Mouse (Mus musculus) liver, embryonic 16.5 days (tissue): ENCODE data around the gene Myom1. TPM values are rescaled to one million over a fixed set of nuclear protein-coding genes. Genes with fewer than 3 reads are reported as not detected.

Experiments
- ATAC-seq: fragments of 200-750 bp; cut with Nextera tagmentation; 2 replicates; pipeline ENCODE4 v1.8.0; 2017; ENCODE audit warnings: low read depth, mild to moderate bottlenecking, moderate number of reproducible peaks, moderate library complexity
- H3K27ac ChIP-seq: fragments of 300-500 bp; sonication (generic); 2 replicates; pipeline ENCODE4 v1.5.1; 2014; ENCODE audit warnings: mild to moderate bottlenecking, low read length
- H3K27me3 ChIP-seq: fragments of 300-500 bp; sonication (generic); 2 replicates; pipeline ENCODE4 v1.6.1; 2014; ENCODE audit warnings: low read depth, low read length, mixed read lengths; ENCODE audit not compliant: control insufficient read depth, insufficient read depth
- H3K36me3 ChIP-seq: fragments of 300-500 bp; sonication (generic); 2 replicates; pipeline ENCODE4 v1.6.1; 2014; ENCODE audit warnings: mild to moderate bottlenecking; ENCODE audit not compliant: control insufficient read depth, insufficient read depth
- H3K4me1 ChIP-seq: fragments of 300-500 bp; sonication (generic); 2 replicates; pipeline ENCODE4 v1.6.1; 2014; ENCODE audit warnings: low read depth, low read length, mixed read lengths; ENCODE audit not compliant: control insufficient read depth
- H3K4me2 ChIP-seq: fragments of 300-500 bp; sonication (generic); 2 replicates; pipeline ENCODE4 v1.6.1; 2014; ENCODE audit warnings: low read depth, low read length, mixed read lengths
- H3K4me3 ChIP-seq: fragments of 300-500 bp; sonication (generic); 2 replicates; pipeline ENCODE4 v1.5.1; 2014; ENCODE audit warnings: low read depth, mild to moderate bottlenecking, low read length
- H3K9ac ChIP-seq: fragments of 300-500 bp; sonication (generic); 2 replicates; pipeline ENCODE4 v1.6.1; 2014; ENCODE audit warnings: low read depth, low read length
- H3K9me3 ChIP-seq: fragments of 300-500 bp; sonication (generic); replicated peaks from 2 replicates; pipeline ENCODE4 v1.6.1; 2016; ENCODE audit warnings: low read length; ENCODE audit not compliant: control insufficient read depth
- WGBS: fragments of 180-500 bp; shearing (Covaris S2); extraction: QIAGEN DNeasy Blood & Tissue Kit; methylation state at CpG from one replicate; pipeline ENCODE4 v1.1.7; 2014; ENCODE audit not compliant: insufficient replicate concordance; 5-methylcytosine and 5-hydroxymethylcytosine counted together
- polyA plus RNA-seq: library from polyadenylated mRNA; unstranded; fragments of >200 nt; fragmentation: Nextera tagmentation; extraction: Ambion mirVana; gene quantifications from 2 replicates; pipeline ENCODE4 v1.2.1, GENCODE M21; 2015

Myom1 gene
- polyA plus RNA-seq, 1 experiment from 2014 or later, result 3.3 TPM

- no peak for ATAC-seq
- no peak overlapping the region for H3K27ac ChIP-seq
- WGBS, result 68% methylated on average over 8 of the region's 8 CpGs
These were observed 52.9 kb downstream of the Myom1 start for GRCm38 (mm10) chr17:71055203-71055894.

GRCm38 (mm10) chr17:71056405-71056804, 54.0 kb downstream of the Myom1 start:
- Histone ChIP-seq H3K27me3 (no peaks in the 10 kb centered on the region), H3K9ac (no peak overlapping the region), H3K36me3 (no peaks in the 10 kb centered on the region), H3K4me1 (no peaks in the 10 kb centered on the region; the same call in 1 of the 2 replicates), H3K27ac (no peak overlapping the region), H3K9me3 (no peaks in the 10 kb centered on the region), H3K4me2 (no peak overlapping the region), H3K4me3 (no peak overlapping the region)
- 19% methylated on average over 7 of the region's 7 CpGs for WGBS
- no peak for ATAC-seq

More at GRCm38 (mm10) chr17:71055203-71055894, 52.9 kb downstream of the Myom1 start:
- Histone ChIP-seq H3K36me3 (no peaks in the 10 kb centered on the region), H3K9me3 (no peaks in the 10 kb centered on the region), H3K9ac (no peak overlapping the region), H3K4me2 (no peak overlapping the region), H3K4me1 (no peaks in the 10 kb centered on the region; the same call in 1 of the 2 replicates), H3K4me3 (no peak overlapping the region), H3K27me3 (no peaks in the 10 kb centered on the region)

- no peak overlapping the region for H3K4me3 ChIP-seq
- no peak for ATAC-seq
- no peaks in the 10 kb centered on the region for H3K36me3 ChIP-seq
- H3K4me1 ChIP-seq, result no peaks in the 10 kb centered on the region; the same call in 1 of the 2 replicates
- no peak overlapping the region for H3K27ac ChIP-seq
- no peaks in the 10 kb centered on the region for H3K9me3 ChIP-seq
- no peaks in the 10 kb centered on the region for H3K27me3 ChIP-seq
- H3K4me2 ChIP-seq, result no peak overlapping the region
- H3K9ac ChIP-seq, result no peak overlapping the region
- 68% methylated on average over 3 of the region's 3 CpGs for WGBS
These were observed 55.3 kb downstream of the Myom1 start for GRCm38 (mm10) chr17:71057758-71058157.

- Histone ChIP-seq H3K27me3 (no peaks in the 10 kb centered on the region), H3K4me2 (no peak overlapping the region), H3K36me3 (no peaks in the 10 kb centered on the region), H3K9me3 (no peaks in the 10 kb centered on the region), H3K27ac (no peak overlapping the region), H3K4me3 (no peak overlapping the region), H3K9ac (no peak overlapping the region), H3K4me1 (no peaks in the 10 kb centered on the region; the same call in 1 of the 2 replicates)
- WGBS, result 78% methylated on average over 3 of the region's 3 CpGs
- ATAC-seq, result no peak
These were observed 56.8 kb downstream of the Myom1 start for GRCm38 (mm10) chr17:71059213-71059612.

GRCm38 (mm10) chr17:71062049-71062560, 59.7 kb downstream of the Myom1 start:
- no peaks in the 10 kb centered on the region for H3K9me3 ChIP-seq
- H3K4me1 ChIP-seq, result no peaks in the 10 kb centered on the region
- no peak overlapping the region for H3K9ac ChIP-seq
- no peak overlapping the region for H3K27ac ChIP-seq
- no peak for ATAC-seq
- 66% methylated on average over 5 of the region's 5 CpGs for WGBS
- no peak overlapping the region for H3K4me2 ChIP-seq
- H3K36me3 ChIP-seq, result no peaks in the 10 kb centered on the region
- H3K27me3 ChIP-seq, result no peaks in the 10 kb centered on the region
- no peak overlapping the region for H3K4me3 ChIP-seq

GRCm38 (mm10) chr17:71062870-71063602, 60.6 kb downstream of the Myom1 start:
- 58% methylated on average over 13 of the region's 13 CpGs for WGBS
- no peak overlapping the region for H3K4me2 ChIP-seq
- H3K4me1 ChIP-seq, result no peaks in the 10 kb centered on the region
- H3K4me3 ChIP-seq, result no peak overlapping the region
- H3K27ac ChIP-seq, result no peak overlapping the region
- no peaks in the 10 kb centered on the region for H3K36me3 ChIP-seq
- no peaks in the 10 kb centered on the region for H3K27me3 ChIP-seq
- H3K9me3 ChIP-seq, result no peaks in the 10 kb centered on the region
- H3K9ac ChIP-seq, result no peak overlapping the region
- ATAC-seq, result peak; percentile 65

- no peak for ATAC-seq
- H3K4me2 ChIP-seq, result no peak overlapping the region
- no peaks in the 10 kb centered on the region for H3K27me3 ChIP-seq
- H3K4me3 ChIP-seq, result no peak overlapping the region
- WGBS, result 53% methylated on average over 7 of the region's 7 CpGs
- H3K9ac ChIP-seq, result no peak overlapping the region
- H3K27ac ChIP-seq, result no peak overlapping the region
- H3K4me1 ChIP-seq, result no peaks in the 10 kb centered on the region
- no peaks in the 10 kb centered on the region for H3K9me3 ChIP-seq
- H3K36me3 ChIP-seq, result no peaks in the 10 kb centered on the region
These were observed 62.1 kb downstream of the Myom1 start for GRCm38 (mm10) chr17:71064463-71065014.

GRCm38 (mm10) chr17:71065127-71065526, 62.7 kb downstream of the Myom1 start:
- H3K36me3 ChIP-seq, result no peaks in the 10 kb centered on the region
- H3K4me3 ChIP-seq, result no peak overlapping the region
- H3K9ac ChIP-seq, result no peak overlapping the region
- H3K4me2 ChIP-seq, result no peak overlapping the region
- WGBS, result 70% methylated on average over 6 of the region's 6 CpGs
- H3K9me3 ChIP-seq, result no peaks in the 10 kb centered on the region
- H3K27me3 ChIP-seq, result no peaks in the 10 kb centered on the region
- ATAC-seq, result no peak
- H3K4me1 ChIP-seq, result no peaks in the 10 kb centered on the region
- no peak overlapping the region for H3K27ac ChIP-seq

GRCm38 (mm10) chr17:71069176-71069575, 66.7 kb downstream of the Myom1 start:
- Histone ChIP-seq H3K36me3 (no peaks in the 10 kb centered on the region), H3K4me1 (no peaks in the 10 kb centered on the region), H3K27ac (no peak overlapping the region), H3K4me2 (no peak overlapping the region), H3K4me3 (no peak overlapping the region), H3K9ac (no peak overlapping the region), H3K9me3 (no peaks in the 10 kb centered on the region), H3K27me3 (no peaks in the 10 kb centered on the region)
- ATAC-seq, result no peak
- WGBS, result 69% methylated on average over 9 of the region's 9 CpGs
